Mouse (Mus musculus) cortical plate, adult 2 months (tissue): Measurements from ENCODE around the gene Tmco5. TPM values are rescaled to one million over a fixed set of nuclear protein-coding genes. Genes with fewer than 3 reads are reported as not detected.
"Not testable (repeated sequence)": the region's sequence is repeated elsewhere in the genome, so short reads cannot be mapped to it uniquely, and the experiment has no call there.

ENCODE experiments used
- H3K27ac ChIP-seq: fragments of 200-500 bp; 2 replicates; pipeline ENCODE4 v1.5.1; 2012; ENCODE audit warnings: low read length, control low read depth, inconsistent platforms; ENCODE audit not compliant: insufficient read depth
- H3K4me1 ChIP-seq: fragments of 200-500 bp; 2 replicates; pipeline ENCODE4 v1.6.1; 2011; ENCODE audit warnings: low read length; ENCODE audit not compliant: control insufficient read depth, insufficient read depth
- H3K4me3 ChIP-seq: fragments of 200-500 bp; 2 replicates; pipeline ENCODE4 v1.5.1; 2011; ENCODE audit warnings: mild to moderate bottlenecking, low read length, control low read depth; ENCODE audit not compliant: insufficient read depth
- CTCF ChIP-seq: fragments of 200-500 bp; IDR thresholded peaks from 2 replicates; pipeline ENCODE4 v1.5.1; 2011; ENCODE audit warnings: mild to moderate bottlenecking, control low read depth, low read length; ENCODE audit not compliant: insufficient read depth; ENCODE audit errors: extremely low read depth
- POLR2A ChIP-seq: fragments of 200-500 bp; IDR thresholded peaks from 2 replicates; pipeline ENCODE4 v1.6.1; 2011; ENCODE audit warnings: mild to moderate bottlenecking, low read length, control low read depth; ENCODE audit not compliant: insufficient read depth; ENCODE audit errors: extremely low read depth
- polyA plus RNA-seq: library from polyadenylated mRNA; depleted of rRNA; stranded (reverse); fragments of >200 nt; gene quantifications from 2 replicates; pipeline ENCODE4 v1.2.3, GENCODE M21; 2012; rRNA removed

Tmco5 gene
- polyA plus RNA-seq, 1 experiment = 3.6 TPM

DNA sequence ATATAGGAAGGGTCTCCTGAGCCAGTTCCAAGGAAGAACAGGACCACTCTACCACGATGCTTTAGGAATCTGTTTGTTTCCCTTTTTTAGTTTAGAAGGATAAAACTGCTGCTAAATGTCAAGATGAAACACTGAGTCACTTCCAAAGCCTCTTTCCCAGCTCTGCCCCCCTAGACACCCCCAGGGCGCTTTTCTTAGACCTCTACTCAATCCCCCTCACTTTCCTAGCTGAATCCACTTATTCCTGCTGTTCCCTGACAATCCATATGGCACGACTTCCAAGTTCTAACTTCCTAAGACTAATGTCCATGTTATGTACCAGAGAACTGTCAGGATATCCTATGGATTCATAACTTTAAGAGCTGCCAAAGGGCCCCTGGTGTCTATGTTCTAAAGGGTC, 40.1 kb downstream of the Tmco5 start:
- H3K27ac ChIP-seq = no peak overlapping the region
- TF ChIP-seq CTCF = no peak
- no peak for TF ChIP-seq POLR2A
- no peak overlapping the region for H3K4me3 ChIP-seq
- H3K4me1 ChIP-seq = peaks cover 10% of the 10 kb centered on the region; the same call in 1 of the 2 replicates

DNA sequence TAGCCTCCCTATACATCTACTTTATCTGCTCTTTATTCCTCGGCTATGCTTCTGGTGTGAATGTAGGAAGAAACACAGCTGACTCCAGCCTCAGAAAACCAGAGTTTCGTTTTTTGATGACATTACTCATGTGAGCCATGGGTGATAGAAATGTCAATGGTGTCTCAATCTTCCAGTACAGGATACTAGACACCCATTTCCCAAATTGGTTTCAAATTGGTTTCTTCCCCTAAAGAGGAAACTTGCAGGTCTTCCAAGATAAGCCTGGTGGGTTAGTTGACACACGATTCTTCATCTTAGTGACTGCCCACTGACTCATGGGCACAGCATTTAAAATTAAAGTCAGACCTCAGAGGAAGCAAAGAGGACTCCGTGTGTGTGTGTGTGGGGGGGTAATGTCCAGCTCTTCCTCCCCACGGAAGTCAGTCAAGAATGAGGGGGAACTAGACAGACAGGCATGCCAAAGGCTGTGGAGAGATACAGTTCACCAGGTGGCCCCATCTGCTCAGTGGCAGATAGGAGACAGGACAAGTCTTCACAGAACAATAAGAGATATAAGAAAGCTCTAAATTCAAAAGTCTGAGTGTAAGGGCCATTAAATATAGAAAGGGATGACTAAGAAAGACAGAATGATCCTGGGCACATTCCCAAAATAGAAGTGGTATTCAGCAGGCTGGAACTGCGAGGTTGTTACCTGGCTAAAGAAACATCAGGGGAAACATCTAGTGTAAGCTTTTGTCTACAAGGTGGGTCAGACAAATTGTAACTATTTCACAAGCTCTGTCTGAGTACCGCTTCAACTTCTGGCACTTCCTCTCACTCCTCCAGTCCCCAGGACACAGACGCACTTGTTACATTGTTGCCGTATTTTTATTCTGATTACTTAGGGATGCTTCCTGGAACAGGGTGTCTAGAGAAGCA, 44.3 kb downstream of the Tmco5 start:
- no peak for TF ChIP-seq POLR2A
- no peak for TF ChIP-seq CTCF
- Histone ChIP-seq H3K27ac (peak overlapping the region; percentile 89), H3K4me3 (no peak overlapping the region), H3K4me1 (peaks cover 7% of the 10 kb centered on the region; the same call in 1 of the 2 replicates)

DNA sequence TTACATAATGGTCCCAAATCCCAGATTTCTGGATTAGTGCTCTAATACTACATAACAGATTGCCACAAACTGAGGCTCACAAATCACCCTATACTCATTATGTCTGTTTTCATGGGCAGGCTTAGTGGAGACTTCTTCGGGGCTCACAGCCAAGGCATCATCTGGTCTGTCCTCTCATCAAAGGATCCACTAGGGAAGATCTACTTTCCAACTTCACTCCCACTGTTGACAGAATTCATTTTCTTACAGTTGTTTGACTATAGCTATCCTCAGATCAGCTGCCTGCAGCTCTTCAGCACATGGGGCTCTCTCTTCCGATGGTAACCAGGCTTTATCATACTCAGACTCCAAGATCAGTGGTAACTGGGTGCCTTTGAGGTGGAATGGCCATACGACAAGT, 45.2 kb downstream of the Tmco5 start:
- H3K27ac ChIP-seq = no peak overlapping the region
- H3K4me1 ChIP-seq = peaks cover 7% of the 10 kb centered on the region; the same call in 1 of the 2 replicates
- TF ChIP-seq POLR2A (no peak), CTCF (no peak)
- H3K4me3 ChIP-seq = no peak overlapping the region

DNA sequence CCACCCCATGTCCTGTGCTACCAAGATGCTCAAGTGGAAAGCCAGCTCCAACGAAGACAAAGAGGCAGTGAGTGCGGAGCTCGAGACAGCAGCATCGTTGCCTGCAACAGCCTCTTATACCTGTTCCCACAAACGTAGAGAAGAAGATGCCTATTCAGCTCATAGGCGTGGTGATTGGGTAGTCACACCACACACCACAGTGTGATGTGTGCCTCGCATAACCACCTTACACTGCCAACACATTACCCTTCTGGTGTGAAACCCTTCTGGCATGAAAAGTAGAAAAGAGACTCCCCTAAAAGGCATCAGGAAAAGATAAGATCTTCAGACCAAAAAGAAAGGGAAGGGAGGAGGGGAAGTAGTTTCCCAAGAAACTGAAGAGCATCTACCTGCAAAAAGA, 45.8 kb downstream of the Tmco5 start:
- Histone ChIP-seq H3K4me3 (no peak overlapping the region), H3K27ac (no peak overlapping the region), H3K4me1 (peaks cover 7% of the 10 kb centered on the region; the same call in 1 of the 2 replicates)
- TF ChIP-seq POLR2A (no peak), CTCF (no peak)

DNA sequence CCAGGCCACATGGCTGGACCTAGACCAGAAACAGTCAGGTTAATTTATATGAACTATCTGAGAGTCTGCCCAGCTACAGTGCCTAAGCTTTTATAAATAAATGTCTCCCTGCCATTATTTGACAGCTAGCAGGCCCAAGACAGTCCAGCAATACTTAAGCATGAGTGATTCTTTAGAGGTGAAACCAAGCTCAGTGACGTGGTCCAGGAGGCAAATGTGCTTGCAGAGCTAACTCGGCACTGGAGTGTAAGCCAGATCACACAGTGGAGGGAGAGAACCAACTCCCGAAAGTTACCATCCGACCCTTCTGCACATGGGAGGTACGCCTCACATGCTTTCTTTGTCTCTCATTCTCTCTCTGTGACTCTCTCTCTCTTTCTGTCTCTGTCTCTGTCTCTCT, 46.7 kb downstream of the Tmco5 start:
- no peak overlapping the region for H3K4me3 ChIP-seq
- H3K4me1 ChIP-seq = peaks cover 7% of the 10 kb centered on the region; the same call in 1 of the 2 replicates
- TF ChIP-seq POLR2A = no peak
- TF ChIP-seq CTCF = no peak
- H3K27ac ChIP-seq = no peak overlapping the region

DNA sequence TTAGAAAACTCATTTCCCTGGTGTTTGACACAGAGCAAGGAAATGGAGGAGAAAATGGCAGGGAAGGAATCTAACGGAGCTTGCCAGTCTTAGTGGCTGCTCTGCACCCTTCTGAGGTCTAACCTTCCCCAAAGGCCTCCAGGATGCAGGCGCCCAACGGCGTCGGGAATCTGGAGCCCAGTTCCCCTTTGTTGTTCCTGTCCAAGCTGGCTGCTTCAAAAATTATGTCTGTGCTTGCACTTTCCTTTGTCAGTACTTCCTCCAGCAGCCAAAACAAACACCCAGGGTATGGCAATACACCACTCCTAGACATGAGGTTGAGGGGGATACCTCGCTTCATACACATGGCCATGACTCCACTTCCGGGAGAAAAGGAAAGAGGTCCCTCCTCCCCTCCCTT, 53.7 kb downstream of the Tmco5 start:
- Histone ChIP-seq H3K4me1 (no peaks in the 10 kb centered on the region), H3K27ac (no peak overlapping the region), H3K4me3 (no peak overlapping the region)
- TF ChIP-seq POLR2A (no peak), CTCF (no peak)

DNA sequence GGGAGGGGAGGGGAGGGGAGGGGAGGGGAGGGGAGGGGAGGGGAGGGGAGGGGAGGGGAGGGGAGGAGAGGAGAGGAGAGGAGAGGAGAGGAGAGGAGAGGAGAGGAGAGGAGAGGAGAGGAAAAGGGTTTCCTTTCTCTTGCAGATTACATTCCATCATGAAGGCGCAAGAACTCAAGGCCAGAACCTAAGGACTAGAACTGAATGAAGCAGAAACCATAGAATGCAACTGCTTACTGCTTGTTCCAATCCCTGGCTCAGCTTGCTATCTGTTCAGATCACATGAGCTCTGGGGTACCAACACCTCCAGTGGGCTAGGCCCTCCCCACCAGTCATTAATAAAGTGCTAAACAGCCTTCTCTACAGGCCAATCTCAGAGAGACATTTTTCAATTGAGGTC, 55.7 kb downstream of the Tmco5 start:
- not testable (repeated sequence) for H3K4me1 ChIP-seq

DNA sequence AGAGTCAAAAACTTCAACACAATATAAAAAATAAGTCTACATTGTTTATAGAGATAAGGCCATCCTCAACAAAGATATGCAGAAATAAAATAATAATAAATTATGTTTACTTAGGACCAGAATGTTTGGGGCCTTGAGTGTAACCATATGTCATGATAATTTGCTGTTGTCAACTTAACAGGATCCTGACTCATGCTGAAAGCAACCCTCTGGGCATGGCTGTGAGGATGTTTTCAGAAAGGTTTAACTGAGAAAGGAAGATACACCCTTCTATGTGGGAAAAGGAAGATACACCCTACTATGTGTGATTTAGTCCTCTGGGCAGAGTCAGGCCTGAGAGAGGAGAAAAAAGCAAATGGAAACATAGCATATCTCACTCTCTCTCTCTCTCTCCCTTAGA, 56.3 kb downstream of the Tmco5 start:
- TF ChIP-seq CTCF (no peak), POLR2A (no peak)
- Histone ChIP-seq H3K27ac (no peak overlapping the region), H3K4me3 (no peak overlapping the region)

More for the DNA sequence above, 55.7 kb downstream of the Tmco5 start:
- not testable (repeated sequence) for H3K27ac ChIP-seq, H3K4me3 ChIP-seq

DNA sequence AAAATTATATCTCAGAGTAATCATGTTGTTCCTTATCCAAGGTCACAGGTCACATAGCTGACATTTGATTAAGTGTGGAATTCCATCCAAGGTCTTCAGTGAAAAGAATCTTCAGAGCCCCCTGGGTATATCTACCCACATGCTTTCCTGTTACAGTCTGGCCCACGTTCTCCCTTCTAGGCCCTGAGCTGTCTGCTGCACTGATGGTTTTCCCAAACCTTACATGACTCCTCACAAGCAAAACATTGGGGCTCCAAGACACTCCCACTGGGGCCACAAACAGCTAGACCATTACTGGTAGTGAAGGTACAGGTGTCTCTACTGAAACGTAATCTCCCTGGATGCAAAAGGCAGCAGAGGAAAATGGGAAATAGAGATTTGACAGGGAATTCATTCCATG, 57.9 kb downstream of the Tmco5 start:
- no peak overlapping the region for H3K27ac ChIP-seq
- H3K4me3 ChIP-seq = no peak overlapping the region
- TF ChIP-seq POLR2A (no peak), CTCF (no peak)
- H3K4me1 ChIP-seq = no peaks in the 10 kb centered on the region

More for the DNA sequence above, 56.3 kb downstream of the Tmco5 start:
- no peaks in the 10 kb centered on the region for H3K4me1 ChIP-seq

DNA sequence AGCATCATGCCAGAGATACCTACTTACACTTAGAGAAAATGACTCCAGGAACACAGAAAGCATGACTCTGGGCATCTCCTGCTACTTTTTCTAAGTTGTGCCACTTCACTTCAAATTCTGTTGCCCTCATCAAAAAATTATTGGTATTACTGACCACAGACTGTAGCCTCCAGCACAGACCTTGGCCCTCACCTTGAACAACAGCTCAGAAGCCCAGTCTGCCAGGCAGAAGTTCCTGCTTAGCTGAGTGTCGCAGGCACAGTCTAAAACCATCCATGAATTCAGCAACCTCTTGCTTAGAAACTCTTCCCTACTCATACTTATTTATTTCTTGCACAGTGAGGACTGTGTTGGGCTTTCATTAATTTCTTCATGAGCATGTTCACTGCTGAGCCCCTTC, 58.7 kb downstream of the Tmco5 start:
- no peak for TF ChIP-seq CTCF
- no peaks in the 10 kb centered on the region for H3K4me1 ChIP-seq
- no peak overlapping the region for H3K27ac ChIP-seq
- H3K4me3 ChIP-seq = no peak overlapping the region

DNA sequence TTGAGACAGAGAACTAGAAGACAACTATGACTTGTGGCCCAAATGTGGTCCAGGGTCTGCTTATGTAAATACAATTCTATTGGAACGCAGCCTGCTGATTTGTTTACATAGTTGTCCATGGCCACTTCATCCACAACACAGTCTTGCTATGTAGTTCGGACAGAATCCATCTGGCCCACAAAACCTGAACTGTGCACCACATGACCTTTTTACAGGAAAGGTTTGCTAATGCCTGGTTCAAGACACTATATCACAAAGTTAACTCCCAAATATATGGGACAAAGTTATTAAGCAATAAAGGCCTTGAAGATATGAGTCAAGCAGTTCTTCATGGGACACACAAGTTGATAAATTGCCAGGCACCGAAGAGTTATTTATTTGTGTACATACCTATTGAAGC, 63.3 kb downstream of the Tmco5 start:
- Histone ChIP-seq H3K4me1 (no peaks in the 10 kb centered on the region), H3K4me3 (no peak overlapping the region), H3K27ac (no peak overlapping the region)
- no peak for TF ChIP-seq CTCF
- no peak for TF ChIP-seq POLR2A

Other genes starting within 250 kb of the Tmco5 start
- gene Spred1, start 242.7 kb downstream of the Tmco5 start, polyA plus RNA-seq = 49.6 and 53.5 TPM in 2 replicates